Mouse (Mus musculus): ENCODE measurements at regions not wholly inside any gene's neighbourhood (a gene's known extent, or its start where the extent isn't known, plus 50 kb on each side); places are given as distances from the start of the nearest gene placed in this dataset.

- TF ChIP-seq CTCF (IDR thresholded peaks at IDR 0.05) (no peak), EP300 (IDR thresholded peaks at IDR 0.05) (no peak)
These were observed 169.7 kb upstream of the Serpine2 start for GRCm38 (mm10) chr1:80030635-80031034.
